Mouse (Mus musculus) neural tube, embryonic 11.5 days (tissue): ENCODE results near the gene Olfr56. TPM values are rescaled to one million over a fixed set of nuclear protein-coding genes. Genes with fewer than 3 reads are reported as not detected.
"Not testable (repeated sequence)": the region's sequence is repeated elsewhere in the genome, so short reads cannot be mapped to it uniquely, and the experiment has no call there.

ENCODE experiments used
- ATAC-seq: fragments of 200-750 bp; cut with Nextera tagmentation; 2 replicates; pipeline ENCODE4 v1.8.0; 2017; ENCODE audit warnings: moderate number of reproducible peaks, mild to moderate bottlenecking, moderate TSS enrichment, moderate library complexity; ENCODE audit not compliant: insufficient read depth, low FRiP score, low TSS enrichment
- DNase-seq: peaks from one replicate; pipeline ENCODE4 v3.0.0-alpha.2; 2015; ENCODE audit warnings: low spot score
- H3K27ac ChIP-seq: fragments of 300-500 bp; sonication (generic); 2 replicates; pipeline ENCODE4 v1.5.1; 2014; ENCODE audit warnings: low read depth, mild to moderate bottlenecking, low read length
- H3K27me3 ChIP-seq: fragments of 300-500 bp; sonication (generic); 2 replicates; pipeline ENCODE4 v1.6.1; 2014; ENCODE audit warnings: mild to moderate bottlenecking, low read length, mixed read lengths; ENCODE audit not compliant: control insufficient read depth, insufficient read depth
- H3K36me3 ChIP-seq: fragments of 300-500 bp; sonication (generic); 2 replicates; pipeline ENCODE4 v1.6.1; 2014; ENCODE audit warnings: mild to moderate bottlenecking, low read length, moderate library complexity, mixed read lengths; ENCODE audit not compliant: control insufficient read depth, insufficient read depth
- H3K4me1 ChIP-seq: fragments of 300-500 bp; sonication (generic); 2 replicates; pipeline ENCODE4 v1.6.1; 2014; ENCODE audit warnings: low read length, mixed read lengths; ENCODE audit not compliant: control insufficient read depth, insufficient read depth
- H3K4me2 ChIP-seq: fragments of 300-500 bp; sonication (generic); 2 replicates; pipeline ENCODE4 v1.6.1; 2014; ENCODE audit warnings: low read depth, mild to moderate bottlenecking, moderate library complexity
- H3K4me3 ChIP-seq: fragments of 300-500 bp; sonication (generic); 2 replicates; pipeline ENCODE4 v1.5.1; 2014; ENCODE audit warnings: low read depth, low read length
- H3K9ac ChIP-seq: fragments of 300-500 bp; sonication (generic); 2 replicates; pipeline ENCODE4 v1.6.1; 2014; ENCODE audit warnings: mild to moderate bottlenecking, low read length
- H3K9me3 ChIP-seq: fragments of 300-500 bp; sonication (generic); 2 replicates; pipeline ENCODE4 v1.6.1; 2016; ENCODE audit warnings: low read length; ENCODE audit not compliant: control insufficient read depth
- WGBS: fragments of 180-500 bp; shearing (Covaris S2); extraction: QIAGEN DNeasy Blood & Tissue Kit; methylation state at CpG from one replicate; pipeline ENCODE4 v1.1.7; 2014; 5-methylcytosine and 5-hydroxymethylcytosine counted together
- polyA plus RNA-seq: library from polyadenylated mRNA; unstranded; fragments of >200 nt; fragmentation: Nextera tagmentation; extraction: Ambion mirVana; gene quantifications from 2 replicates; pipeline ENCODE4 v1.2.1, GENCODE M21; 2014

Gene Olfr56
- polyA plus RNA-seq, 1 experiment from 2014 or later: not detected

- no peak for DNase-seq
- no peaks in the 10 kb centered on the region for H3K36me3 ChIP-seq
- H3K4me3 ChIP-seq: no peak overlapping the region
- no peak overlapping the region for H3K9ac ChIP-seq
- H3K4me1 ChIP-seq: no peaks in the 10 kb centered on the region
- no peaks in the 10 kb centered on the region for H3K27me3 ChIP-seq
- ATAC-seq: no peak
- H3K4me2 ChIP-seq: no peak overlapping the region
- no peak overlapping the region for H3K27ac ChIP-seq
- 93% methylated on average over 2 of the region's 2 CpGs for WGBS
- H3K9me3 ChIP-seq: no peaks in the 10 kb centered on the region
Observed at GRCm38 (mm10) chr11:49156821-49157814, 178.4 kb downstream of the Olfr56 start.

GRCm38 (mm10) chr11:49168839-49169611 is 190.3 kb downstream of the Olfr56 start:
- no peaks in the 10 kb centered on the region for H3K4me1 ChIP-seq
- ATAC-seq (peak; percentile 55), DNase-seq (peak; percentile 40)
- peaks cover 11% of the 10 kb centered on the region; the same call in 1 of the 2 replicates for H3K27me3 ChIP-seq
- 6% methylated on average over 49 of the region's 50 CpGs for WGBS
- peak overlapping the region; percentile 39; the same call in 1 of the 2 replicates for H3K9ac ChIP-seq
- H3K9me3 ChIP-seq: no peaks in the 10 kb centered on the region
- peak overlapping the region; percentile 63 for H3K4me2 ChIP-seq
- H3K36me3 ChIP-seq: no peaks in the 10 kb centered on the region
- H3K4me3 ChIP-seq: peak overlapping the region; percentile 31
- no peak overlapping the region for H3K27ac ChIP-seq

GRCm38 (mm10) chr11:49170576-49170975 is 191.9 kb downstream of the Olfr56 start:
- Histone ChIP-seq H3K4me3 (no peak overlapping the region), H3K36me3 (no peaks in the 10 kb centered on the region), H3K4me2 (no peak overlapping the region), H3K4me1 (no peaks in the 10 kb centered on the region), H3K27ac (no peak overlapping the region), H3K27me3 (peaks cover 11% of the 10 kb centered on the region; the same call in 1 of the 2 replicates), H3K9me3 (no peaks in the 10 kb centered on the region), H3K9ac (no peak overlapping the region)
- DNase-seq: no peak
- 91% methylated on average over 4 of the region's 4 CpGs for WGBS
- no peak for ATAC-seq

- WGBS: 88% methylated on average over 8 of the region's 8 CpGs
- Histone ChIP-seq H3K4me3 (no peak overlapping the region), H3K9ac (no peak overlapping the region), H3K27me3 (no peaks in the 10 kb centered on the region), H3K9me3 (no peaks in the 10 kb centered on the region), H3K4me2 (no peak overlapping the region), H3K4me1 (no peaks in the 10 kb centered on the region), H3K36me3 (no peaks in the 10 kb centered on the region), H3K27ac (no peak overlapping the region)
- DNase-seq (no peak), ATAC-seq (no peak)
Observed at GRCm38 (mm10) chr11:49175345-49175744, 196.7 kb downstream of the Olfr56 start.

- ATAC-seq, H3K27ac ChIP-seq, H3K9me3 ChIP-seq, H3K4me3 ChIP-seq, H3K36me3 ChIP-seq, H3K4me1 ChIP-seq, DNase-seq, H3K4me2 ChIP-seq, H3K9ac ChIP-seq, H3K27me3 ChIP-seq: not testable (repeated sequence)
- 68% methylated on average over 4 of the region's 4 CpGs for WGBS
Observed at GRCm38 (mm10) chr11:49176047-49176779, 197.5 kb downstream of the Olfr56 start.

- DNase-seq (no peak), ATAC-seq (no peak)
- H3K4me2 ChIP-seq: no peak overlapping the region
- no peaks in the 10 kb centered on the region for H3K36me3 ChIP-seq
- no peaks in the 10 kb centered on the region for H3K4me1 ChIP-seq
- WGBS: 80% methylated on average over 1 of the region's 1 CpGs
- no peak overlapping the region for H3K27ac ChIP-seq
- H3K9me3 ChIP-seq: no peaks in the 10 kb centered on the region
- no peaks in the 10 kb centered on the region for H3K27me3 ChIP-seq
- H3K9ac ChIP-seq: no peak overlapping the region
- no peak overlapping the region for H3K4me3 ChIP-seq
Observed at GRCm38 (mm10) chr11:49183172-49183571, 204.5 kb downstream of the Olfr56 start.

Other genes starting within 250 kb of the Olfr56 start
- gene Rack1, start 178.6 kb upstream of the Olfr56 start, polyA plus RNA-seq: 652 and 656 TPM in 2 replicates
- gene Trim41, start 161.5 kb upstream of the Olfr56 start, polyA plus RNA-seq: 3.6 and 4.2 TPM in 2 replicates
- gene Trim7, start 152.7 kb upstream of the Olfr56 start, polyA plus RNA-seq: 0.51 and 0.97 TPM in 2 replicates
- 10.9 and 18.2 TPM in 2 replicates for gene Gm12184, start 152.2 kb upstream of the Olfr56 start, polyA plus RNA-seq
- 1.8 and 2.8 TPM in 2 replicates for gene Irgm1, start 107.2 kb upstream of the Olfr56 start, polyA plus RNA-seq
- gene Gm5431, start 76.7 kb upstream of the Olfr56 start, polyA plus RNA-seq: 0.31 TPM in 1 of 2 replicates, not detected in the other
- 1.2 and 2.1 TPM in 2 replicates for gene Psme2b, start 32.7 kb upstream of the Olfr56 start, polyA plus RNA-seq
- gene 9930111J21Rik1, start 509 bp downstream of the Olfr56 start, polyA plus RNA-seq: 0.09 and 0.30 TPM in 2 replicates
- not detected in 2 replicates for gene Gm12185, start 13.3 kb downstream of the Olfr56 start, polyA plus RNA-seq
- gene Tgtp1, start 15.3 kb downstream of the Olfr56 start, polyA plus RNA-seq: not detected in 2 replicates
- 0.09 and 0.27 TPM in 2 replicates for gene 9930111J21Rik2, start 72.4 kb downstream of the Olfr56 start, polyA plus RNA-seq
- not detected in 2 replicates for gene Tgtp2, start 85.3 kb downstream of the Olfr56 start, polyA plus RNA-seq
- 0.36 and 0.57 TPM in 2 replicates for gene Ifi47, start 97.7 kb downstream of the Olfr56 start, polyA plus RNA-seq
- not detected in 2 replicates for gene Olfr1396, start 136.0 kb downstream of the Olfr56 start, polyA plus RNA-seq
- gene Olfr1395, start 163.4 kb downstream of the Olfr56 start, polyA plus RNA-seq: not detected in 2 replicates
- gene Olfr1394, start 175.5 kb downstream of the Olfr56 start, polyA plus RNA-seq: not detected in 2 replicates
- gene Btnl9, start 208.3 kb downstream of the Olfr56 start, polyA plus RNA-seq: 0.20 and 0.21 TPM in 2 replicates
- 57.2 and 62.5 TPM in 2 replicates for gene Zfp62, start 224.4 kb downstream of the Olfr56 start, polyA plus RNA-seq